Mouse (Mus musculus) embryonic fibroblast, embryonic 13.5 days (primary cell): ENCODE data around the gene Ssmem1. TPM values are rescaled to one million over a fixed set of nuclear protein-coding genes. Genes with fewer than 3 reads are reported as not detected.

Source experiments
- H3K27ac ChIP-seq: 2 replicates; pipeline ENCODE4 v1.5.1; 2012; ENCODE audit warnings: low read length, control low read depth, inconsistent platforms; ENCODE audit not compliant: insufficient read depth
- H3K4me1 ChIP-seq: 2 replicates; pipeline ENCODE4 v1.6.1; 2011; ENCODE audit warnings: low read length; ENCODE audit not compliant: control insufficient read depth, insufficient read depth
- H3K4me3 ChIP-seq: 2 replicates; pipeline ENCODE4 v1.5.1; 2011; ENCODE audit warnings: mild to moderate bottlenecking, control low read depth, low read length; ENCODE audit not compliant: insufficient read depth
- CTCF ChIP-seq: IDR thresholded peaks from 2 replicates; pipeline ENCODE4 v1.5.1; 2011; ENCODE audit warnings: mild to moderate bottlenecking, control low read depth, low read length, moderate library complexity, borderline replicate concordance; ENCODE audit not compliant: insufficient read depth
- POLR2A ChIP-seq: IDR thresholded peaks from 2 replicates; pipeline ENCODE4 v1.6.1; 2011; ENCODE audit warnings: low read depth, mild to moderate bottlenecking, control low read depth, low read length, moderate library complexity
- polyA plus RNA-seq: library from polyadenylated mRNA; stranded (reverse); fragments of >200 nt; gene quantifications from 2 replicates; pipeline ENCODE4 v1.2.4, GENCODE M21; 2011; ENCODE audit warnings: low read depth; ENCODE audit not compliant: missing spikeins, insufficient read length

The Ssmem1 gene
- polyA plus RNA-seq, 1 experiment = not detected

- no peak overlapping the region for H3K27ac ChIP-seq
Measured at GRCm38 (mm10) chr6:30569331-30569730, 59.7 kb downstream of the Ssmem1 start.

More at GRCm38 (mm10) chr6:30569331-30569730, 59.7 kb downstream of the Ssmem1 start:
- TF ChIP-seq CTCF (no peak), POLR2A (no peak)
- H3K4me1 ChIP-seq = peaks cover 3% of the 10 kb centered on the region; the same call in 1 of the 2 replicates
- no peak overlapping the region for H3K4me3 ChIP-seq

Other genes with a start within 250 kb of the Ssmem1 start
- 84.0 and 92.8 TPM in 2 replicates for gene Ube2h, start 205.3 kb upstream of the Ssmem1 start, polyA plus RNA-seq
- gene Zc3hc1, start 118.8 kb upstream of the Ssmem1 start, polyA plus RNA-seq = 27.4 and 29.0 TPM in 2 replicates
- 39.0 and 54.6 TPM in 2 replicates for gene Klhdc10, start 108.0 kb upstream of the Ssmem1 start, polyA plus RNA-seq
- 68.8 and 84.7 TPM in 2 replicates for gene Tmem209, start 66 bp upstream of the Ssmem1 start, polyA plus RNA-seq
- 1.2 TPM in 1 of 2 replicates, not detected in the other for gene Cpa2, start 31.7 kb downstream of the Ssmem1 start, polyA plus RNA-seq
- gene Cpa4, start 58.5 kb downstream of the Ssmem1 start, polyA plus RNA-seq = 1.5 and 2.1 TPM in 2 replicates
- not detected in 2 replicates for gene Cpa5, start 101.2 kb downstream of the Ssmem1 start, polyA plus RNA-seq
- not detected in 2 replicates for gene Cpa1, start 129.4 kb downstream of the Ssmem1 start, polyA plus RNA-seq
- gene Cep41, start 183.9 kb downstream of the Ssmem1 start, polyA plus RNA-seq = 8.7 and 14.9 TPM in 2 replicates
- gene Mest, start 213.7 kb downstream of the Ssmem1 start, polyA plus RNA-seq = 44.3 and 540 TPM in 2 replicates